Mouse (Mus musculus): ENCODE results near the gene B3gnt6.

B3gnt6 gene

GRCm38 (mm10) chr7:98177071-98177485, 22.2 kb downstream of the B3gnt6 start:
- no peak for DNase-seq (ENCODE audit: low spot score)

GRCm38 (mm10) chr7:98176322-98177070, 22.8 kb downstream of the B3gnt6 start:
- no peak for DNase-seq (ENCODE audit: low spot score)

GRCm38 (mm10) chr7:98174883-98175755, 24.2 kb downstream of the B3gnt6 start:
- no peak for DNase-seq (ENCODE audit: low spot score)

DNA sequence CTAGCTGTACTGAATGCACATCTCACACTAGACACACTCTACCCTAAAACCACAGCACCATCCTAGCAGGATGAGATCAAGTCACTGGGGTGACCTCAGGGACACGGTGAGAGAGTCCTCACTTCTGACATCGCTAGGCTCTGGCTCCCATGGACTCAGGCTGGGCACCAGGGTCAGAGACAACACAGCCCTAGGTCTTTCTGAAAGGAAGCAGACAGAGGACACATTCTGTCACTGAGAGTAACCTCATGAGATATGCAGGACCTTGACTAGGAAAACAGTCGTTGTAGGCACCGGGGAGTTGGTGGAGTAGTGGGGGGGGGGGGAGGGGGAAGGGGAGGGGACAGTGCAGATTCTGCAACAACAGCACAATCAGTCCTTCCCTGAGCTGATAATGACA, 25.9 kb downstream of the B3gnt6 start:
- no peak for DNase-seq (ENCODE audit: low spot score)

GRCm38 (mm10) chr7:98172661-98173060, 26.6 kb downstream of the B3gnt6 start:
- DNase-seq (ENCODE audit: low spot score): no peak

DNA sequence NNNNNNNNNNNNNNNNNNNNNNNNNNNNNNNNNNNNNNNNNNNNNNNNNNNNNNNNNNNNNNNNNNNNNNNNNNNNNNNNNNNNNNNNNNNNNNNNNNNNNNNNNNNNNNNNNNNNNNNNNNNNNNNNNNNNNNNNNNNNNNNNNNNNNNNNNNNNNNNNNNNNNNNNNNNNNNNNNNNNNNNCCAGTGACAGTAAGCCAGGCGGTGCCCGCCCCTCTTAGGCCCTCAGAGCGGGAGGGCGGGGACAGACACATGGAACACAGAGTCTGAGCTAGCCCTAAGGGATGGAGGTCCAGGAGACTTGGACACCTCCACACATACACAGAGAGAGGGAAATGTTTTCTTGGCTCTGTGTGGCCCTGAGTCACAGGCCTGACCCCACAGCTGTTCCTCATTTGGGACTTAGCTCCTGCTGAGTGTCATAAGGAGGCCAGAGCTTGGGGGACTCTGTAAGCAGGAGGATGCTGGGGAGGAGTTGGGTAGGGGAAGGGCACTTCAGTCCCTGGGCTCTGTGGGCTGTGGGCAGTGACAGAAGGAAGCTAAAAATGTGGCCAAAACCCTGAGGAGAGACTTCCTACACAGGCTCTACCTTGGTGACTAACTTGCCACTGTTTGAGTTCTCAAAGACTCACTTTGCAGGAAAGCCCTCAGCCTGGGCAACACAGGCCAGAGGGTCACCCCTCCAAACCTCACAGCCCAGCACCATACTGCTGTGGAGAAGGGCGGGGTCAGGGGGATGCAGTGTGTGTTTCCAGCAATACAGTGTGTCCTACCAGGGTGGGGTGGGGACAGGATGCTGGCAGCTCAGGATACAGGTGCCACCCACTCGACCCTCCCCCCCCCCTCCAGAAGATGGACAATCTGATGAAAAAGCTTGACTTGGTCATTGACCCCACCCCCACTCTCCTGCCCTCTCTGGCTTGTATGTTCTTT, 27.9 kb downstream of the B3gnt6 start:
- DNase-seq (ENCODE audit: low spot score): no peak

- no peak for DNase-seq (ENCODE audit: low spot score)
These were observed 34.2 kb downstream of the B3gnt6 start for GRCm38 (mm10) chr7:98164999-98165528.

GRCm38 (mm10) chr7:98164382-98164998, 34.8 kb downstream of the B3gnt6 start:
- DNase-seq (ENCODE audit: low spot score): no peak

DNA sequence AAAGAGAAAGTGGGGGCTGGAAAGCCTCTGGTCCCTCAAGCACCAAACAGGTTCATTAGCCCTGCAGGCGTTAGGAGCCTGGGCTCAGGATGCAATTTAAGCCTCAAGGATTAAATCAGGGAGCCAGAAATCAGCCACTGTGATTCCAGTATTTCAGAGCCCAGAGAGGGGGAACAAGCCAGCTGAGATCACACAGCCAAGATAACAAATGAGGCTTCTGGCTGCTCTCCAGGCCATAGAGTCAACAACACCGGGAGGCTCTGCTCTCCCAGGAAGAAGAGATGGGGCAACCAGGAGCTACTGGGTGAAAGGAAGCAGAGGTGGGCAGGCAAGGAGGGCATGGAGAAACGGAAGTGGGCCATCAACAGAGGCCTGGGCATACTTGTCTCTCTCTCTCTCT, 35.6 kb downstream of the B3gnt6 start:
- DNase-seq (ENCODE audit: low spot score): no peak

GRCm38 (mm10) chr7:98162239-98162638, 37.0 kb downstream of the B3gnt6 start:
- no peak for DNase-seq (ENCODE audit: low spot score)

DNA sequence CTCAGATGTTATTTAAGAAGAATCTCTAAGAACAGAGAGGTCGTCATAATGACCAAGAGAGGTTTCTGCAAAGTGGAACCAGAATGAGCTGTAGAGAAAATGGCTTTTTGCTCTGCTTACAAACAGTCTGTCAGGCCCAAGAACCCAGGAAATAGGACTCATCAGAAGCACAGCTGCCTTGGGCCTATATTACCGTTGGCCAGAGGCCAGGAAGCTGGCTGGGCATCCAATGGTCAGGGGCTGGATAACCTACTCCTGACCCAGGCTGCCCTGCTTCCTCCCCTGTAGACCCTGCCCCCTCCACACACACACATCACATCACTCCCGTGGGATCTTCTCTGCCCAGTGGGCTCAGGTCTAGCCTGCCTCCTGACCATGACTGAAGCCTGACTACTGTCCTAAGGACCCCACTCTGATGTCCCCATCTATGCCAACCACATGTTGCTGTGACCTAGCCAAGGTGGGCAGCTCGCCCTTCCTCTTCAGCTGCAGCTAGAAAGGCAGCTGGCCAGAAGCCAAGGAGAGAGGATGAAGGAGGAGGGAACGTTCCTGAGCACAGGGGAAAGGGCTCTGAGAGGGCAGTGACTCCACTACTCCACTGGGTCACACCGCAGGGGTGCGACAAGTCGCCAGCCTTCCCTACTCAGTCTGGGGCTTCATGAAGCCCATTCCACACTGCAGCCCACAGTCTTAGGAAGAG, 39.1 kb downstream of the B3gnt6 start:
- no peak for DNase-seq (ENCODE audit: low spot score)

GRCm38 (mm10) chr7:98158481-98158880, 40.8 kb downstream of the B3gnt6 start:
- no peak for DNase-seq (ENCODE audit: low spot score)

DNA sequence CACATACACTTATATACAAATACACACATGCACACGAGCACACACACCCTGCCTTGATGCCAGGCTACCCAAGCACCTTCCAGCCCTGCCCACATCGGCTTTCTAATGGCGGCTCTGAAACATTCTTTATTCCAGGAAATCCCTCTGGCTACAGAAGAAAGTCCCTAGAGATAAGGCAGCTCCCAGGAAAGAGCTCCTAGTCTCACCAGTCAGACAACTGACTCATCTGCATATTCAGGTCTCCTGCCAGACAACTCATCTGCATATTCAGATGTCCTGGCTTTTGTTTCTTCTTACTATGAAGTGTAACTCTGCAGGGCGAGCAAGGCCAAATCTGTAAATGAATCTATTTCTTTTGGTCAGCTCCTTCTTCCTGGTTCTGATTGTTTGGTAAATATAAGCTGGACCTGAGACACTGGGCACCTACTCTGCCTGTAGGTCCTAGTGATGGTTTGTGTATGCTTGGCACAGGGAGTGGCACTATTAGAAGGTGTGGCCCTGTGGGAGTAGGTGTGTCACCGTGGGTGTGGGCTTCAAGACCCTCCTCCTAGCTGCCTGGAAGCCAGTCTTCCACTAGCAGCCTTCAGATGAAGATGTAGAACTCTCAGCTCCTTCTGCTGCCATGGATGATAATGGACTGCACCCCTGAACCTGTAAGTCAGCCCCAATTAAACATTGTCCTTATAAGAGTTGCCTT, 41.5 kb downstream of the B3gnt6 start:
- no peak for DNase-seq (ENCODE audit: low spot score)

GRCm38 (mm10) chr7:98156280-98156665, 43.0 kb downstream of the B3gnt6 start:
- DNase-seq (ENCODE audit: low spot score): no peak

GRCm38 (mm10) chr7:98155546-98156279, 43.6 kb downstream of the B3gnt6 start:
- DNase-seq (ENCODE audit: low spot score): no peak

- DNase-seq (ENCODE audit: low spot score): no peak
These were observed 45.4 kb downstream of the B3gnt6 start for GRCm38 (mm10) chr7:98153892-98154291.

- no peak for DNase-seq (ENCODE audit: low spot score)
These were observed 45.9 kb downstream of the B3gnt6 start for GRCm38 (mm10) chr7:98153345-98153744.

- DNase-seq (ENCODE audit: low spot score): no peak
These were observed 46.9 kb downstream of the B3gnt6 start for GRCm38 (mm10) chr7:98152400-98152799.

DNA sequence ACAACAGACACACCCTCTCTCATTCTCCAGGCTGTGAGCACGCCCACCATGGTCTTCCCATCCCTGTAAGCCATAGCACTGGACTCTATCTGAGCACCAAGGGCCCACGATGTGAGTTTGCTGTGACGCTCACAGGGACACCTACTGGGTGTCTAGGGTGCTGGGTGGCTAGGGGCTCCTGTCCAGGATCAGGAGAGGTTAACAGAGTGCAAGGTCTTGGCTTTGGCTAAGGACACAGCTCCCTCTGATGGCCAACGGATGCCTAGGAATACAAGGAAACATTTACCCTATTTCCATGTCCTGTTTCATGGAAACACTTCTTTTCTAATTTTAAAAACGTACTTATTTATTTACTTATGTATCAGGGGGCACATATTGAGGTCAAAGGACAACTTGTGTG, 48.8 kb downstream of the B3gnt6 start:
- DNase-seq (ENCODE audit: low spot score): no peak
